Mouse (Mus musculus) urinary bladder, postnatal 4 days (tissue): ENCODE results near the gene Igf2bp2.

ENCODE experiments used
- DNase-seq, 2 experiments: peaks; one replicate each; pipeline ENCODE4 v3.0.0; 2021 to 2022; ENCODE audit warnings: low spot score in 2 of 2

The Igf2bp2 gene

DNA sequence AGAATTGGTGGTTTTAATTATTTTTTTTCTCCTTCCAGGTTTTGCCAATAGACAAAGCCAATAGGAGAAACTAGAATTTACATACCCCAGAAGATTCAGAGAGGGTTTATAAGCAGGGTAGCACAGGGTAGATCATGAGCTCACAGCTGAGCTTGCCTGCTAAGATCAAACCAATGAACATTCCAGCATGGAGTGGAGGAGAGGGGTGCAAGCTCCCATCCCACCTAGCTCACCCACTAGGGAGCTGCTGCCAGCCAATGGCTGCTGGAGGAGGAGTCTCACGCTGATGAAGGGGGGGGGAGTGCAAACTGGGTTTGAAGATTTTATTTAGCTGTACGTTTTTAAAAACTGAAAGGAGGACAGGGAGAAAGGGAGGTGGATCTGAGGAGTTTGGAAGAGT lies 14.0 kb downstream of the Igf2bp2 start:
- no peak for DNase-seq

DNA sequence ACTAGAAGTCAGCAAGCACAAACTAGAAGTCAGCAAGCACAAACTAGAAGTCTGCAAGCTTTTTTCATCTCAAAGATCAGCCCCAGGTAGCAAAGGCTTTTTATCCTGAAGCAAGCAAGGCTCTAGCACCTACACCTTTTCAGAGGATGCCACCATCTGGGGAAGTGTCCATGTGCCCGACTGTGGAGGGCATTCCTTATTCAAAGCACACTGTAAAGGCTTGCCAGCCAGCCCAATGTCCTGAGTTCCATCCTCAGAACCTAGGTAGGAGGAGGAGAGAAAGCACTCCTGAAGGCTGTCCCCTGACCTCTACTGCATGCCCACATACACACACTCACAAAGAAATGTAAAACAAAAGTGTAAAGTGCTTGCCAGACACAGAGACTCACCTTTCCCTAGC lies 16.0 kb downstream of the Igf2bp2 start:
- no peak for DNase-seq

DNA sequence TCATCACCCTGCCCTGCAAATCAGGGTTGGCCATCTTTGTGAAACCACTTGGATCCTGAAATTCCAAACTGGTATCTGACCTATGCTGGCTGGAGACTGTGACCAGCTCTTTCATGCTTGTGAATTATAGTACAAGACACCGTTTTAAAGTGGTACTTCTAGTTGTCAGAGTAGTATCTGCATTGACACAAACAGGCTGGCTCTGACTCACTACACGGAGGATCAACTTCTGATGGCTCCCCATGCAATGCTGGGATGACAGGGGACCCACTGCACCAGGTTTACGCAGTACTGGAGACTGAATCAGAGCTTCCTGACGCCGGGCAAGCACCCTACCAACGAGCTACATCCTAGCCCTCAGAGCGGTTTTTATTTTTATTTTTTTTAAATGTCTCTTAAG lies 17.0 kb downstream of the Igf2bp2 start:
- no peak for DNase-seq

DNA sequence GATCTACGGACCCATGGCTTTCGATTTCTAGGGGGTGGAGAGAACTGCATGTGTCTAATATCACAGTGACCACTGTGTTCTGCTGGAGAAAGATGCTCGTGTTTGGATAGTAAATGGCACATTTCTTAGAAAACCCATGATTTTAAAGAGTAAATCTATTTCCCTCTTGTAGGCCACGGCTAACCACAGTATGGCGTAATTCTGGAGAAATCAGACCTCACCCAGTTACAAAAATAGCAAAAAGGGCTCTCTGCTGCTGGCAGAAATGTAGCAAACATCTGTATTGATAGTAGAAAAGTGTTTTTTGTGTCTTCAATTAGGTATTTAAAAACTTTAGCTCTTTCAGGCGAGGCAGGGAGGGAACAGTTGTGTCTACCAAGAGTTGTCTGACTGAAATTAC lies 18.6 kb downstream of the Igf2bp2 start:
- DNase-seq: no peak

DNA sequence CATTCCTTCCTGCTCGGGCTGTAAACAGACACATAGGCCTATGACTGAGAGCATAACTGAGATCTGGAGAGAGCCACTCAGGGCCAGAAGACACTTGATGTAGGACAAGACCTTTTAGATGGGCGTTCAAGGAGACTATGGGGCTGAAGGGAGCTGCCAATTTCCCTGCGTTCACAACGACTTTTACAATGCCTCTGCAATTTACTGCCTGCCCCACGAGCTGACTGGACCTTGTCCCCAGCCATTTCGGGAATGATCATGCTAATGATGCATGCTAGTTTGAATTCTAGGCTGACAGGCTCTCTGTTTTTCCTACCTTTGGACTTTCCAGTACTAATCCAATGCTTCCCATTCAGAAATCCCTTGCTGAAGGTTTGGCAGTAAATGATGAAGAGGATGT lies 22.2 kb downstream of the Igf2bp2 start:
- peak in 1 of 2 experiments; percentile 7 for DNase-seq

DNA sequence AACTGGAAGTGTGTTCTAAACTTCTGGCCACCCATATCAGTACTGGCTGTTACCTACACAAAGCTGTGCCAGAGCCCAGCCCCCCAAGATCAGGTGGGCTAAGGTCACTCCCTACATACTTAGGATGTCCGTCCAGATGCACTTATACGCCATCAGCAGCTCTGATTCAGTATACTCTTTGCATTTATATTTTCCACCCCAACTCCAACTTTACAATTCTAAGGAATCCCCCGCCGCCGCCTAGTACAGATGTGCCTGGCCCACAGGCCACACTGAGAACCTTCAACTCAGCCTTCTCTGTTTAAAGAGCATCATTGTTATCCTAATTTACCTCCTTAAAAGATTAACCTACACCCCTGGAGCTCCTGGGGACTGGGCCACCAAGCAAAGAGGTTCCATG lies 23.3 kb downstream of the Igf2bp2 start:
- no peak for DNase-seq

DNA sequence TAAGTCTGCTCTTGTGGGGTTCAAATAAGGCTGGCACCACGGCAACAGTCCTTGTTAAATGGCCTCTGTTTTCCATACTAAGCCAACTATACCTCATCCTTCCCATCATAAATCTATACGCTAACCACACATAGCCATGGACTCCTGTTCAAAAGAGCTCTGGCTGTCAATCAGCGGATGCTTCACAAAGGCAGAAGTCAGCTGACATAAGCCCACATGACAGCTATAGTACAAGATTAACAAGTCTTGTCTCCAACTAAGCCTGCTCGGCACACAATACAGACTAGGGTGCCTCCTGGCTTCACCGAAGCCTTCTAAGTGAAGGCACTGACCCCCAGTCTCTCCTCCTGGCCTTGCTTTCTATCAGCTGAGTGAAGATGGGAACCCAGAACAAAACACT lies 26.9 kb downstream of the Igf2bp2 start:
- no peak for DNase-seq

DNA sequence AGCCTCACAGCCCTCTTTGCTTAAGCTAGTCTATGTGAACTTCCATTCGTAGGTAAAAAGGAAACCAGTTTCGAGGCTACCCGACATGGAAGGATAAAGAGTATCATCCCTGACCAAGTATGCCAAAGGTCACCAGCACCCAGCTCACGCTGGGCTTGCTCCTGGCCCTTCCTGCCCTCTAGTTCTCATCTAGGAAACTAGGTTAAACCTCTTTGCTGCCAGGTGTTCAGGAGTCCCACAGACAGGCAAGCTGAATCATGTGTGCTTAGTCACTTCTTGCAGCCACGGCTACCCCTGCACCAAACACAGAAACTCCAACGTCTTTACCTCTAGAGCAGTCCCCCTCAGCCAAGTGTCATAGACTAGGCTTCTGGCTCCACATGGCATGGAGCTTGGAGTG lies 31.8 kb downstream of the Igf2bp2 start:
- no peak for DNase-seq

DNA sequence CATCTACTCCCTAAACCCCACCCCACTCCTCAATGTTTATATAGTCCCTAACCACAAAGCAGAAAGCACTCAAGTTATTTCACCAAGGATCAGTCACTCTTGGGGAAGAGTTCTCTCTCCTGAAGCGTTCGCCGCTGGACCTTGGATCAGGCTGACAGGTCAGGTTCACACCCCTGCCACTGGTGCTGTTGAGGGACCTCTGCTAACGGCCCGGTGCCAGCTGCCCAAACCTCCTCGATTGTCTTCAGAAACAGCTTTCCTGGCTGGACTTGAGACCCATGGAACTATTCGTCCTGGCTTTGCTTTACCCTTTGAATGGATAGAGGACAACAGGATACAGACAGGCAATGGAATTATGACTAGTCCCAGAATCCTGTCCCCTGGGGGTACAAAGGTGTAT lies 33.6 kb downstream of the Igf2bp2 start:
- no peak for DNase-seq

DNA sequence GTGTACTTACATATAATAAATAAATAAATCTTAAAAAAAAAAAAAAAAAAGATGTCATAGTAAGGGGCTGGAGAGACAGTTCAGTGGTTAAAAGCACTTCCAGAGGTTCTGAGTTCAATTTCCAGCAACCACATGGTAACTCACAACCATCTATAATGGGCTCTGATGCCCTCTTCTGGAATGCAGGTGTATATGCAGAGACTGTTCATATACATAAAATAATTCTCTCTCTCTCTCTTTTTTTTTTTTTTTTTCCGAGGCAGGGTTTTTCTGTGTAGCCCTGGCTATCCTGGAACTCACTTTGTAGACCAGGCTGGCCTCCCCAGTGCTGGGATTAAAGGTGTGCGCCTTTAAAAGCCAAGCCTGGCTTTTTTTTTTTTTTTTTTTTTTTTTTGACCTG lies 34.5 kb downstream of the Igf2bp2 start:
- no peak for DNase-seq

DNA sequence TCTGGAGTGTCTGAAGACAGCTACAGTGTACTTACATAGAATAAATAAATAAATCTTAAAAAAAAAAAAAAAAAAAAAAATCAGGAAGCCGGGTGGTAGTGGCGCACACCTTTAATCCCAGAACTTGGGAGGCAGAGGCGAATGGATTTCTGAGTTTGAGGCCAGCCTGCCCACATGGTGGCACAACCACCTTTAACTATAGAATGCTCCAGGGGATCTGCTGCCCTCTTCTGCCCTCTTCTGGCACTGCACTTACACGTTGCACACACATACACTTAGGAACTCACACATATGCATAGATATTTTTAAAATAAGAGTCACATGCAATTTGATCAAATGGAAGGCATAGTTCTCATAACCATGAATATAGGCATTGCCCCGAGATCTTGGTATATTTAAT lies 35.3 kb downstream of the Igf2bp2 start:
- DNase-seq: no peak

DNA sequence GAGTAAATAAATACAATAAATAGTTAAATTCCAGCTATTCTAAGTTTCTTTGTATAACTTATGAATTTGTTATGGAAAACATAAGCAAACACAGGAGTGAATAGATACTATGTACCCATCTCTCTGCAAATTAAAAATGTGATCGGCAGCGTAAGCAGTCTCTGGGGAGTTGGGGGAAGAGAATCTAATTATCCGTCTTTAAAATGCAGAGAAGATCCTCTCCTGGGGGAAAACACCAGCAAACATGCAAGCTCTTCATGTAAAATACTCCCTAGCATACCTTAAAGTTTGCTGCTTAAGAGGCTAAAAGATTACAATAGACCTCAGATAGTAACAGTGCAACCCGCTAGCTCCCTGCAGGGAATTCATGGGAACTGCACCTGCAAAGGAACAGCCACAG lies 36.2 kb downstream of the Igf2bp2 start:
- DNase-seq: no peak

DNA sequence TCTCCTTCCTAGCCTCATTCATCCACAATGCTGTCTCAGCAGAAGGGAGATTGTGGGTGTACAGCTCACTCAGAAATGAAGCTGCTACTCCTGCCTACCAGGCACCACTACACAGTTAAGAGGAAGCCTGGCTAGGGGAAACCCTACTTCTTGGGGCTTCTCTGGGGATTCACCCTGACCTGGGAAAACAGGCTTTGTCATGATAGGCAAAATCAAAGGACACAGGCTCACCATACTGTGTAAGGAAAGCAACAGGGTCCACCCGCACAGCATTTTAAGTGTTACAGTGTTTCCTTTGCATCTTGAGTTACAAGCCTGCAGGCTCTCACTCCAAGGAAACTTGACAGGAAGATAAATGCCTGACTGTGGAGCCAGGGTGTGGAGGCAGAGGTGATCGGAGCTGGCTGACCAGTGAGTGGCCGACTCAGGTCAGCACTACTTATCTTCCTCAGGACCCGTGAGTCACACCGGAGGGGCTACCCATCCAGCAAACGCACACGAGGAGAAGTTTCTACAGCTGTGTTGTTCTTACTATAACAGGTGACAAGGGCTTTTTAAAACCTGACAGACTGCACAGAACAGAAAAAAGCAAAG lies 38.7 kb downstream of the Igf2bp2 start:
- no peak for DNase-seq

DNA sequence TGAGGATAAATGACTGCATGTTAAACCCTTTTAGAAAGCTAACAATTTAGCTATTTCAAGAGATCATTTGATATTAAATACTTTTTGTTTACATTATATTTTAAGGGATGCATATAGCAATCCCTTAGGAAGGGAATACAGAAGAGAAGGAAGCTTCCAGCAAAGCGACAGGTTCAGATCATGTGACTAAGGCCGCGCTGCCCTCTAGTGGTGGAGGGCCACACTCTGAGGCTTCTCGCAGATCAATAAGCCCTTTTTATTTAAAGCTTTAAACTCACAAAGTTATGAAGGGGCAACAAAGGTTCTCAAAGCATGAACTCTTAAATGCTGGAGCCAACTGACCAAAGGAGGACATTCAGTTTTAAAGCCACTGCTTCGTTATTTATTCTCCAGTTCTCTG lies 39.4 kb downstream of the Igf2bp2 start:
- peak; percentile 35 to 71 for DNase-seq

DNA sequence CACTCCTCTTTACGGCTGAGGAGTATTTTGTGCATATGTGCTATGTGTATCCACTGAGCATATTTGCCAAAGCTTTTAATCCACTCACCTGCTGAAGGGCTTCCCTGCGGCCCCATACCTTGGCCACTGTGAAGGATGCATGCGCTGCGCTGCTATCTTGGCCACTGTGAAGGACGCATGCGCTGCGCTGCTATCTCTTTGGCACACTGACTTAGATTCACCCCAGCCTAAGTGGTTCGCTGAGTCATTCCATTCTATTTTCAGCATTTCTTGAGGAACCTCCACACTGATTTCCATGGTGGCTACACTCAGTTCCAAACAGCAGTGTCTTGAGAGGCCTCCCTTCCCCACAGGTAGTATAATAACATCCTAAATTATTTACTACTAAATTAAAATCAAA lies 42.0 kb downstream of the Igf2bp2 start:
- DNase-seq: no peak

DNA sequence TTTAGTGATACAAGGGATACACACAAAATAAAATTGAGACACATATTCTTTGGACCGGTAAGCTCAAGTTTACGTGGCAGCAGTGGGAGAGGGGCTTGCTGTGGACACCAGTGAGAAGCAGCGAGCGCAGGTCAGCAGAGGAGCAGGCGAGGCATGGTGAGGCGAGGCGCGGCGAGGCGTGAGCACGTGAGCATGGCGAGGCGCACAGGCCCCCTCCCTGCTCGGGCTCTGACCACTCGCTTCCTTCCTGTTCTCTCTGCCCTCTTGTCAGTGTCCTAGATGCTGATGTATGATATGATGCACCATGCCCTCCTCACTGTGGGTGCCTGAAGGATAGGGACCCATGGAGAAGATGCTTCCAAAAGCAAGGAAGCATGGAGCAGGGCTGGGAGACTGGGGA lies 43.6 kb downstream of the Igf2bp2 start:
- no peak for DNase-seq

DNA sequence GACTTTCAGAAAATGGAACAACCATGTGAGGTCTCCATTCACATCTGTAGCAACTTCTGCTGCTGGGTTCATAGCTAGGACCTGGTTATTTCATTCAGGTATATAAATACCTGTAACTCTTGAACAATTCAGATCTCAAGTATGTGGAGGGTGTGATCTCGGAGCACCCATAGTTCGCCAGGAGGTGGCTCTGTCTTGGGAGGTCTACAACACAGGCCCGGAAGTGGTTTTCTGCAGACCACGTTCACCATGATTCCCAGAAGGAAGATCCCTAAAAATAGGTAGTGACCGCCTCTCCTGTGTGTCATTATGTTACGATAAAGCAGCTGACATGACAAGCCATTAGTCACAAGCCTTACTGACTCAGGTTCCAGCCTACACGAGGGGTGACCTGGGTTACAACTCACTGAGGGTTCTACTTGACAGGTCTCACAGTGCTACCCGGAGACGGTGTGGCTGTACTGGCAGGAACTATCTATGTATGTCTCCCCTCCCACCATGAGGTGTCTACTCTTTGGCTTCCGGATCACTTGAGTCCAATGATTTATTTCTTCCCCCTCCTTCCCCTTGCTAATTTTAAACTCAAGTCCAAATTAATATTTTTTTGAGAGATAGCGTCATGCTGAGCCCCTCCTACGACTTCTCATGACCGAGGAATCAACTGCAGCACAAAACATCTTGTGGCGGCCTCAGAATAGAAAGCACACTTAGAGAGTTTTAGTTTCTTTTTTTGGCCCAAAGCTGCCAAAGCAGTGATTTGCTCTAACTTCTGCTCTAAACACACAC lies 44.2 kb downstream of the Igf2bp2 start:
- no peak for DNase-seq

DNA sequence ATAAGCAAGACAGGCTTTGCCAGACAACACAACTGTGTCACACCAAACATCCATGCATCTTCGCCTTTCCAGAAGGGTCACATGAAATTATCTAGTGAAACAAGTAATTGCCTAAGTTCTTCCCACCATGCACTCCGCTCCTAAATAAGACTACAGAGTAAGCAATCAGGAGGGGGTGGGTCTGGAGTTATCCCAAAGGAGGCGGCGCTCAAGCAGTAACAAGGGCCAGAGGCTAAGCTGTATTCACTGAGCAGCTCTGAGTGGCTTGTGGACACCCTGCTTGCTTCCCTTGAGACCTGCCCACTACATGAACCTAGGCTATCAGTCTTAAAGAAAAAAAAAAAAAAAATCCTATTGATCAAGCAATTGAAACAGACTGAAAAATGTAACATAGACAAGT lies 44.9 kb downstream of the Igf2bp2 start:
- DNase-seq: no peak

DNA sequence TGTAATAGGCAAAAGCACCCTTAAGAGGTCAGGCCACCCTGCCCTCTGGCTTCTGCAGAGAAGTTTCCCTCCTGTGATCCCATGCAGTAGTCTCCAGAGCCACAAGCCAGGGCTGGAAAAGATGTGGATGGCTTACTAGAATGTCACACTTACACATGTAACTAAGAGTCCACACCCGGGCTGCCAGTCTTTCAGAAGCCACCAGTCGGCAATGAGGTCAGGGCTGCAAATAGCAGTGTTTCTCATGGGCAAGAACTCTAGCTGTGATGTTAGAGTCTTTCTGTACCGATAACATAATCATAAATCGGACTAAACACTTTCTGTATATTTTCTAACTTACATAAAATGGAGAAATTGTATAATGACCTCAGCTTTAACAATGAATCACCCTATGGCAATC lies 46.4 kb downstream of the Igf2bp2 start:
- no peak for DNase-seq

DNA sequence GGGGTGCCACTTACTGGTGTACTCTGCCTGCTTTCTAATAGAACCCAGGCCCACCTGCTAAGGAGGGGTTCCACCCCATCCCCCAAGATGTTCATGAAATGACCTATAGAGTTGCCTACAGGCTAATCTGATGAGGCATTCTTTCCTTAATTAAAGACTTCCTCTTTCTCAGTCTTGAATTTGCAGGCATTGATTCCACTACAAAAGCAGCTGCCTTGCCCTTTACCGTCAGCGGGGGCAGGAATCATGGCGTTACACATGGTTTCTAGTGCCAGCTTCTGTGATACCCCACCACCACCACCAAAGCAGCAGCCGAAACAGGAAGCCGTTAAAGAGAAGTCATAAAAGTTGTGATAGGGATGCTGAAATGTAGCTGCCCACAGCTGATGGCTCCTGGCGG lies 47.0 kb downstream of the Igf2bp2 start:
- no peak for DNase-seq

DNA sequence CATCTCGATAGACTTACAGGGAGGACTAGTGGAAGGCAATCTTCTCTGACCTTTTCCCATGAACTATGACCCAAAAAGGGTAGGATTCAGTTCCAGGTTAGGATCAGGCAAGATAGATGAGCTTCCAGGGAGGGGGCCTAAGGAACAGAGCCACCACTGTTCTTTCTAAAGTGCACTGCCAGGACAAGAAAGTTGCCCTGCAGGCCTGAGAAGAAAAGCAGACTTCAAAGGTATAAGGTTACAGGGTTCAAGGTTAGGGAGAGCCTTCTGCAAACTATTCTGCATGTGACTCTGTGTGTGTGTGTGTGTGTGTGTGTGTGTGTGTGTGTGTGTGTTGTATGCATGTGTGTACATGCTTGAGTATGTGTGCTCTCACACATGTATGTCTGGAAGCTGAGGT lies 53.1 kb downstream of the Igf2bp2 start:
- no peak for DNase-seq

DNA sequence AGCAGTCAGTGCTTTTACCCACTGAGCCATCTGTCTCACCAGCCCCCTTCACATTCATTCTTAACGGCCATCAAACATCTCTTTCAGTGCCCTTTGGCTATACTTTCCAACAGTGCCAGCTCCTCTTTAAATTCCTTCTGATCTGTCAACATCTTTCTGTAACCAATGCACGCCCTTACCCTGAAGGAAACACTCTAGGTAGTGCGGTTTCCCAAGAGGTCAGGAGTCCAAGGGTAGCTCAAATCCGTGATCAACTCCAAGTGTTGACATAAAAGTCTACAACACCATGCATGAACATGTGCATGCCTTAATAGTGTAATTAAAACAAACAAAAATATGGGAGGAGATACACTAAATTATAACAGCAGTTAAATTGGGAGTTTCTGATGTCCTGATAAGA lies 53.9 kb downstream of the Igf2bp2 start:
- DNase-seq: no peak

DNA sequence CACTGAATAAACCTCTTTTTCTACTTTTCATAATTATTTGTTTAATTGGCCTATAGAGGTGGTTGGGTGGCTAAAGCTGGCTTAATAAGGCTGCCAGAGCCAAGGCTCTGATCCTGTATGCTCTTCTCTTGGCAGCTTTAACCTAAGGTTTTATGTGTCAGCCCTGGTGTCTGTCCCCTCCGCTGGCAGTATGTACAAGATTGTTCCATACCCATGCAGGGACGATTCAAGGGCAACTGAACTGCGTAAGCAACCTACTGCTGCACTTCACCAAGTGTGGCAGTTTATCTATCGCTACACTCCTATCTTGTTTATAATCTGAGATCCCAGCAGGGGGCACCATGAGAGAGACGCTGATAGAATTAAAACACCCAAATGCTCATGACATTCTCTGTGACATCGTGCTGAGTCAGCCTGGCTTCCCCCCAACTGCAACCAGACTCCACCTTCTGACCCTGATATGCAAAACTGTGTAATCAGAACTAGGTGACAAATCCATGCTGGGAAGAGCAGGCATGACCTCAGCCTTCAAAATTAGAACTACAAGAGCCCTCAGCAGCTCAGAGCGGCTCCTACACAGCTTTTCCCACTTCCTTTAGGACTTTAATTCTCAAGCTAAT lies 55.1 kb downstream of the Igf2bp2 start:
- no peak for DNase-seq
